20 mouse cellular contexts compared by ENCODE assay signal in the genomic region with DNA sequence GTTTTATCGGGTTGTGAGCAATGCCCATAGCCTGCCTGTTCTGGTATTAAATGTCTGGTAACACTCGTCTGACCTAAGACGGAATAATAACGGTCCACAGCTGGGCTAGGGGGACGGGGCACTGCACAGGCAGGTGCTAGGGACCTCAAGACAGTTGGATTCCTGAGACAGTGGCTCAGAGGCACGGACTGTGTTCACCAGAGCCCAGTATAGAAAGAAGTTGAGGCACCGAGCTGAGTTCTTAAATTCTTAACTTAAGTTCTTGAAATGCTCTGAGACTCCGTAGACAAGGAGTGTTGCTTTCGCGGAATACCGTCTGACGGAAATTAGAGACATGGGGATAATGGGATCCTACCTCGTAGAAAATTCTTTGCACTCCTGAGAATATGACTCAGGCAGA.
"Had no signal": no experiment of that assay in that cellular context is flagged by ENCODE, and none has a peak within 500 bp of the region (broad histone marks: within the 10 kb centered on the region; RNA-seq: fewer than 3 reads in every experiment).

No protein-coding gene starts in this region.

- ATAC-seq: liver, postnatal 0 days; lung, postnatal 0 days had no signal

- DNase-seq: liver, postnatal 0 days; lung, adult 2 months; lung, postnatal 14 days; lung, postnatal 36 days; midbrain, embryonic 14.5 days; retina, postnatal 1 day; right cerebral cortex, adult 18-20 months; right cerebral cortex, postnatal 25 days; right cerebral cortex, postnatal 4 days; spleen, adult 18-20 months; thymus, adult 18-20 months; thymus, postnatal 14 days; thymus, postnatal 36 days had no signal

- H3K27me3 ChIP-seq: lung, embryonic 15.5 days; megakaryocyte, embryonic 14.5 days; midbrain, embryonic 12.5 days; neural tube, embryonic 13.5 days; neural tube, embryonic 15.5 days had no signal

- H3K4me2 ChIP-seq: lung, embryonic 15.5 days; midbrain, embryonic 12.5 days; neural tube, embryonic 13.5 days; neural tube, embryonic 15.5 days had no signal

- H3K4me1 ChIP-seq: lung, embryonic 15.5 days; megakaryocyte, embryonic 14.5 days; midbrain, embryonic 12.5 days had no signal

- H3K27ac ChIP-seq: lung, embryonic 15.5 days; macrophage; midbrain, embryonic 12.5 days; neural tube, embryonic 13.5 days; neural tube, embryonic 15.5 days had no signal

- H3K4me3 ChIP-seq: lung, embryonic 15.5 days; megakaryocyte, embryonic 14.5 days; midbrain, embryonic 12.5 days; neural tube, embryonic 13.5 days; neural tube, embryonic 15.5 days had no signal

- H3K9me3 ChIP-seq: lung, embryonic 15.5 days; midbrain, embryonic 12.5 days; neural tube, embryonic 15.5 days had no signal

- H3K36me3 ChIP-seq: lung, embryonic 15.5 days; midbrain, embryonic 12.5 days; neural tube, embryonic 13.5 days; neural tube, embryonic 15.5 days had no signal

- H3K9ac ChIP-seq: liver, postnatal 0 days; lung, embryonic 15.5 days; midbrain, embryonic 12.5 days; neural tube, embryonic 13.5 days; neural tube, embryonic 15.5 days had no signal
